Mouse (Mus musculus) C2C12 (cell line): ENCODE results near the gene Actl6a.

Experiments used
- CTCF ChIP-seq: IDR thresholded peaks from one replicate; pipeline ENCODE4 v1.5.1; 2011; ENCODE audit not compliant: control insufficient read depth, insufficient read depth, insufficient read length
- MAX ChIP-seq: IDR thresholded peaks from one replicate; pipeline ENCODE4 v1.6.1; 2011; ENCODE audit warnings: mild to moderate bottlenecking, control low read depth
- MYOD1 ChIP-seq: IDR thresholded peaks from one replicate; pipeline ENCODE4 v1.6.1; 2011; ENCODE audit warnings: low read depth; ENCODE audit not compliant: control insufficient read depth, insufficient read length
- MYOG ChIP-seq: IDR thresholded peaks from one replicate; pipeline ENCODE4 v1.6.1; 2011; ENCODE audit not compliant: control insufficient read depth, insufficient read length; ENCODE audit errors: extremely low read depth
- USF1 ChIP-seq: IDR thresholded peaks from one replicate; pipeline ENCODE4 v1.6.1; 2011; ENCODE audit warnings: low read depth, mild to moderate bottlenecking, control low read depth, moderate library complexity

GRCm38 (mm10) chr3:32686537-32686936 is 19.6 kb upstream of the Actl6a start:
- TF ChIP-seq CTCF (no peak), MYOD1 (no peak), MAX (no peak), USF1 (no peak), MYOG (no peak)
